Mouse (Mus musculus): ENCODE results near the gene Limch1.

DNA sequence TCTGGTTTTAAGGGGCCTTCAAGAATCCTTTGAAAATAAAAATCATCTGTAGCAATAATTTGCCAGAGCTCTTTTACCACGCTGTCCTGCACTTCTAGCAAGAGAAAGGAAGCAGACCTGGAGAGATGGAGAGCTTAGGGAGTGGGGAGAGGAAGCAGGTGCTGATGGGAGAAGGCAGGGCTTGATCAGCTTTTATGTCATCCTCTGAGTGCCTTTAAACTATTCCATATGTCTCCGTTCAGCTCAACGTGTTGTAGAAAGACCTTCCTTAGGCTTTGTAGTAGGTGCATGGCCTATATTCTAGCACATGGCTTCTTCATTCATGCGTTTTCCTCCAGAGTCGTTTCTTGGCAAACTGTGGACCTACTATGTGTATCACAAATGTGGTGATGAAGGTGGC lies 237.5 kb downstream of the Limch1 start:
- no peak for TF ChIP-seq CTCF (IDR thresholded peaks at IDR 0.05; ENCODE audit: low read depth, low read length)
- no peak for TF ChIP-seq GATA2 (IDR thresholded peaks at IDR 0.05; ENCODE audit: borderline replicate concordance, low read depth, low read length)
- no peak for TF ChIP-seq GATA1 (IDR thresholded peaks at IDR 0.05; ENCODE audit: borderline replicate concordance, low read length)
- no peak for TF ChIP-seq POLR2AphosphoS5 (IDR thresholded peaks at IDR 0.05; ENCODE audit: insufficient replicate concordance, low read depth, low read length)
